9 mouse cellular contexts compared by ENCODE assay signal in genomic region chr6:136861020-136861419, GRCm38 (mm10). TPM values are rescaled to one million over a fixed set of nuclear protein-coding genes. Genes with fewer than 3 reads are reported as not detected.
A peak's percentile ranks its signal among the peaks of the same experiment; 100 is the strongest.
DNase-seq lines count a peak whose midpoint lies in the region; ATAC-seq and TF ChIP-seq lines count a peak whose summit lies in the region.
"Had no signal": no experiment of that assay in that cellular context is flagged by ENCODE, and none has a peak within 500 bp of the region (broad histone marks: within the 10 kb centered on the region; RNA-seq: fewer than 3 reads in every experiment).

No protein-coding gene starts in this region.

- no peaks in the 10 kb centered on the region for H3K9me3 ChIP-seq in heart, embryonic 16.5 days (replicated peaks; ENCODE audit: control insufficient read depth, low read length)
- H3K9me3 ChIP-seq in liver, embryonic 13.5 days (replicated peaks), result no peaks in the 10 kb centered on the region

- H3K27me3 ChIP-seq in kidney, adult 2 months (replicated peaks; ENCODE audit: control insufficient read depth, insufficient read depth, low read length), result no peaks in the 10 kb centered on the region
- H3K27me3 ChIP-seq in heart, embryonic 16.5 days (ENCODE audit: control insufficient read depth, insufficient read depth, low read length), result no peaks in the 10 kb centered on the region
- no peaks in the 10 kb centered on the region for H3K27me3 ChIP-seq in liver, embryonic 13.5 days

- TF ChIP-seq CTCF in kidney, adult 2 months (conservative IDR thresholded peaks at IDR 0.05; ENCODE audit: insufficient read depth, insufficient read length, low read depth, low read length), result 0 out of 2 replicates have a peak, but pooled peaks have one; percentile 11

- 38% methylated on average over 9 of the region's 9 CpGs for WGBS in kidney, adult 2 months
- 36% methylated on average over 9 of the region's 9 CpGs for WGBS in heart, embryonic 16.5 days
- WGBS in liver, embryonic 13.5 days (ENCODE audit: insufficient replicate concordance), result 39% methylated on average over 9 of the region's 9 CpGs

- no peaks in the 10 kb centered on the region for H3K36me3 ChIP-seq in kidney, adult 2 months (ENCODE audit: control insufficient read depth, insufficient read depth, low read length)
- H3K36me3 ChIP-seq in heart, embryonic 16.5 days (ENCODE audit: control insufficient read depth, insufficient read depth), result no peaks in the 10 kb centered on the region
- H3K36me3 ChIP-seq in liver, embryonic 13.5 days, result peaks cover under 1% of the 10 kb centered on the region; the same call in 1 of the 2 replicates

- peak overlapping the region; percentile 43 for H3K4me2 ChIP-seq in heart, embryonic 16.5 days (ENCODE audit: low read depth, low read length)
- H3K4me2 ChIP-seq in liver, embryonic 13.5 days, result no peak overlapping the region

- H3K27ac ChIP-seq in kidney, adult 2 months (ENCODE audit: insufficient read depth, low read depth, low read length), result no peak overlapping the region
- H3K27ac ChIP-seq in heart, embryonic 16.5 days (ENCODE audit: low read length), result peak overlapping the region; percentile 95
- H3K27ac ChIP-seq in liver, embryonic 13.5 days, result peak overlapping the region; percentile 52; the same call in 1 of the 2 replicates

- H3K9ac ChIP-seq in heart, embryonic 16.5 days (ENCODE audit: low read length), result peak overlapping the region; percentile 68
- H3K9ac ChIP-seq in liver, embryonic 13.5 days, result no peak overlapping the region; the same call in 1 of the 2 replicates

- DNase-seq in kidney, adult 2 months, result peak; percentile 68
- DNase-seq in kidney, adult 18-20 months, result no peak
- peak; percentile 70 for DNase-seq in CD4-positive, CD25-positive, alpha-beta regulatory T cell, adult 2 months (ENCODE audit: low read depth, low spot score)
- DNase-seq in c-Kit-negative CD71-positive TER-119-positive erythroid progenitor cells, embryonic 14.5 days (ENCODE audit: low read depth, low spot score), result peak; percentile 50
- no peak for DNase-seq in liver, embryonic 13.5 days
- DNase-seq in retina, postnatal 1 day, result peak; percentile 71
- DNase-seq in urinary bladder, postnatal 14 days (ENCODE audit: low spot score), result no peak

- no peaks in the 10 kb centered on the region for H3K4me1 ChIP-seq in kidney, adult 2 months (ENCODE audit: control insufficient read depth, insufficient read depth, low read length)
- H3K4me1 ChIP-seq in heart, embryonic 16.5 days (ENCODE audit: control insufficient read depth, insufficient read depth, low read length), result peaks cover 42% of the 10 kb centered on the region
- H3K4me1 ChIP-seq in liver, embryonic 13.5 days (replicated peaks), result peaks cover 51% of the 10 kb centered on the region

- no peak for ATAC-seq in heart, embryonic 16.5 days (replicated peaks; ENCODE audit: extremely low read depth, insufficient read depth, low FRiP score)
- ATAC-seq in liver, embryonic 13.5 days (ENCODE audit: low read depth), result no peak

- no peak for TF ChIP-seq POLR2A in kidney, adult 2 months (IDR thresholded peaks at IDR 0.05; ENCODE audit: low read depth, low read length)

- H3K4me3 ChIP-seq in kidney, adult 2 months (ENCODE audit: insufficient read depth, low read depth, low read length), result no peak overlapping the region
- peak overlapping the region; percentile 16; the same call in 1 of the 2 replicates for H3K4me3 ChIP-seq in heart, embryonic 16.5 days (ENCODE audit: low read length)
- H3K4me3 ChIP-seq in liver, embryonic 13.5 days (replicated peaks), result no peak overlapping the region

RNA-seq across cellular contexts. Expression of gene Art4, which starts 3.5 kb away (rescaled TPM):
- 4.9 TPM in 2 replicates for polyA plus RNA-seq in kidney, adult 2 months (2012; rRNA removed)
- polyA plus RNA-seq in heart, embryonic 16.5 days (2015; fragmentation: Nextera tagmentation; extraction: Ambion mirVana), result 11.6 and 13.6 TPM in 2 replicates
- polyA plus RNA-seq in liver, embryonic 13.5 days (2015; fragmentation: Nextera tagmentation; extraction: Ambion mirVana), result 28.8 and 32.7 TPM in 2 replicates
- polyA plus RNA-seq: neural tube, embryonic 14.5 days had no signal

RNA-seq across cellular contexts. Expression of gene Mgp, which starts 14.6 kb away (rescaled TPM):
- 725 and 868 TPM in 2 replicates for polyA plus RNA-seq in kidney, adult 2 months (2012; rRNA removed)
- polyA plus RNA-seq in heart, embryonic 16.5 days (2015; fragmentation: Nextera tagmentation; extraction: Ambion mirVana), result 570 and 632 TPM in 2 replicates
- 6.5 and 7.3 TPM in 2 replicates for polyA plus RNA-seq in liver, embryonic 13.5 days (2015; fragmentation: Nextera tagmentation; extraction: Ambion mirVana)

RNA-seq across cellular contexts. Expression of gene Smco3, which starts 25.8 kb away (rescaled TPM):
- polyA plus RNA-seq in kidney, adult 2 months (2012; rRNA removed), result 0.59 and 0.81 TPM in 2 replicates
- not detected in 2 replicates for polyA plus RNA-seq in heart, embryonic 16.5 days (2015; fragmentation: Nextera tagmentation; extraction: Ambion mirVana)
- not detected in 2 replicates for polyA plus RNA-seq in liver, embryonic 13.5 days (2015; fragmentation: Nextera tagmentation; extraction: Ambion mirVana)

RNA-seq across cellular contexts. Expression of gene Wbp11, which starts 33.0 kb away (rescaled TPM):
- 28.3 and 28.6 TPM in 2 replicates for polyA plus RNA-seq in kidney, adult 2 months (2012; rRNA removed)
- polyA plus RNA-seq in heart, embryonic 16.5 days (2015; fragmentation: Nextera tagmentation; extraction: Ambion mirVana), result 64.5 and 77.7 TPM in 2 replicates
- polyA plus RNA-seq in liver, embryonic 13.5 days (2015; fragmentation: Nextera tagmentation; extraction: Ambion mirVana), result 62.5 and 80.2 TPM in 2 replicates

RNA-seq across cellular contexts. Expression of gene BC049715, which starts 33.6 kb away (rescaled TPM):
- 0.99 and 1.3 TPM in 2 replicates for polyA plus RNA-seq in kidney, adult 2 months (2012; rRNA removed)
- polyA plus RNA-seq in heart, embryonic 16.5 days (2015; fragmentation: Nextera tagmentation; extraction: Ambion mirVana), result 0.99 and 2.5 TPM in 2 replicates
- 1.2 and 2.4 TPM in 2 replicates for polyA plus RNA-seq in liver, embryonic 13.5 days (2015; fragmentation: Nextera tagmentation; extraction: Ambion mirVana)

Comparison
In these comparisons a context has a peak if more than half of its experiments do, and no peak if none do; other contexts are left out.
1. DNase-seq: peak in kidney, adult 2 months (single experiment), CD4-positive, CD25-positive, alpha-beta regulatory T cell, adult 2 months (single experiment), c-Kit-negative CD71-positive TER-119-positive erythroid progenitor cells, embryonic 14.5 days (single experiment) and retina, postnatal 1 day (single experiment); none in kidney, adult 18-20 months (single experiment), liver, embryonic 13.5 days (single experiment) and urinary bladder, postnatal 14 days (single experiment).
2. RNA of gene Mgp, which starts 14.6 kb away (polyA plus RNA-seq): 725 to 868 TPM in kidney, adult 2 months and 570 to 632 TPM in heart, embryonic 16.5 days; 6.5 to 7.3 TPM in liver, embryonic 13.5 days; every median in the first group is over 10 times any median in the second.